Mouse (Mus musculus): ENCODE measurements around the gene Zc3hav1. TPM values are rescaled to one million over a fixed set of nuclear protein-coding genes. Genes with fewer than 3 reads are reported as not detected.

The Zc3hav1 gene
- total and polyA plus RNA-seq, 2 experiments from 2014 or later, result 2.1 to 3.5 TPM

GRCm38 (mm10) chr6:38347875-38348274 is 6.5 kb downstream of the Zc3hav1 start:
- no peak overlapping the region for H3K9ac ChIP-seq (replicated peaks; ENCODE audit: low read length, poor library complexity, severe bottlenecking)
- ATAC-seq (ENCODE audit: low FRiP score) (no peak), DNase-seq (ENCODE audit: low spot score) (no peak)
- H3K4me2 ChIP-seq (ENCODE audit: low read depth, low read length, poor library complexity, severe bottlenecking), result no peak overlapping the region
- no peak for TF ChIP-seq CTCF (IDR thresholded peaks at IDR 0.05)
- H3K4me1 ChIP-seq (ENCODE audit: insufficient read depth, low read length), result no peaks in the 10 kb centered on the region
- H3K27me3 ChIP-seq (ENCODE audit: insufficient read depth, low read length), result peaks cover 30% of the 10 kb centered on the region
- H3K27ac ChIP-seq (ENCODE audit: low read depth, low read length), result no peak overlapping the region
- H3K36me3 ChIP-seq (ENCODE audit: insufficient read depth, low read length), result no peaks in the 10 kb centered on the region
- H3K4me3 ChIP-seq (ENCODE audit: low read depth, low read length), result no peak overlapping the region
- no peaks in the 10 kb centered on the region for H3K9me3 ChIP-seq (ENCODE audit: low read length)
- 78% methylated on average over 5 of the region's 5 CpGs for WGBS

- ATAC-seq (ENCODE audit: low FRiP score), result no peak
- no peak overlapping the region for H3K27ac ChIP-seq (ENCODE audit: low read depth, low read length)
- no peak for DNase-seq (ENCODE audit: low spot score)
- no peak overlapping the region for H3K4me3 ChIP-seq (ENCODE audit: low read depth, low read length)
- 57% methylated on average over 7 of the region's 7 CpGs for WGBS
- peaks cover 12% of the 10 kb centered on the region; the same call in 1 of the 2 replicates for H3K27me3 ChIP-seq (ENCODE audit: insufficient read depth, low read length)
- H3K4me1 ChIP-seq (ENCODE audit: insufficient read depth, low read length), result no peaks in the 10 kb centered on the region
- TF ChIP-seq CTCF (IDR thresholded peaks at IDR 0.05), result no peak
- H3K36me3 ChIP-seq (ENCODE audit: insufficient read depth, low read length), result no peaks in the 10 kb centered on the region
- no peak overlapping the region for H3K9ac ChIP-seq (replicated peaks; ENCODE audit: low read length, poor library complexity, severe bottlenecking)
- H3K9me3 ChIP-seq (ENCODE audit: low read length), result no peaks in the 10 kb centered on the region
- H3K4me2 ChIP-seq (ENCODE audit: low read depth, low read length, poor library complexity, severe bottlenecking), result no peak overlapping the region
Observed at GRCm38 (mm10) chr6:38345796-38346195, 8.6 kb downstream of the Zc3hav1 start.

- DNase-seq (ENCODE audit: low spot score) (no peak), ATAC-seq (ENCODE audit: low FRiP score) (no peak)
- H3K27ac ChIP-seq (ENCODE audit: low read depth, low read length), result no peak overlapping the region
- no peak overlapping the region for H3K4me3 ChIP-seq (ENCODE audit: low read depth, low read length)
- H3K27me3 ChIP-seq (ENCODE audit: insufficient read depth, low read length), result no peaks in the 10 kb centered on the region
- no peak overlapping the region for H3K4me2 ChIP-seq (ENCODE audit: low read depth, low read length, poor library complexity, severe bottlenecking)
- H3K36me3 ChIP-seq (ENCODE audit: insufficient read depth, low read length), result no peaks in the 10 kb centered on the region
- H3K4me1 ChIP-seq (ENCODE audit: insufficient read depth, low read length), result no peaks in the 10 kb centered on the region
- WGBS, result 84% methylated on average over 7 of the region's 7 CpGs
- no peak for TF ChIP-seq CTCF (IDR thresholded peaks at IDR 0.05)
- no peak overlapping the region for H3K9ac ChIP-seq (replicated peaks; ENCODE audit: low read length, poor library complexity, severe bottlenecking)
- no peaks in the 10 kb centered on the region for H3K9me3 ChIP-seq (ENCODE audit: low read length)
Observed at GRCm38 (mm10) chr6:38344006-38344670, 10.3 kb downstream of the Zc3hav1 start.

GRCm38 (mm10) chr6:38343581-38343980 is 10.8 kb downstream of the Zc3hav1 start:
- Histone ChIP-seq H3K9me3 (ENCODE audit: low read length) (no peaks in the 10 kb centered on the region), H3K4me1 (ENCODE audit: insufficient read depth, low read length) (no peaks in the 10 kb centered on the region), H3K27ac (ENCODE audit: low read depth, low read length) (no peak overlapping the region), H3K4me3 (ENCODE audit: low read depth, low read length) (no peak overlapping the region), H3K9ac (replicated peaks; ENCODE audit: low read length, poor library complexity, severe bottlenecking) (no peak overlapping the region), H3K36me3 (ENCODE audit: insufficient read depth, low read length) (no peaks in the 10 kb centered on the region), H3K4me2 (ENCODE audit: low read depth, low read length, poor library complexity, severe bottlenecking) (no peak overlapping the region), H3K27me3 (ENCODE audit: insufficient read depth, low read length) (no peaks in the 10 kb centered on the region)
- ATAC-seq (ENCODE audit: low FRiP score) (no peak), DNase-seq (ENCODE audit: low spot score) (no peak)
- no peak for TF ChIP-seq CTCF (IDR thresholded peaks at IDR 0.05)
- 53% methylated on average over 3 of the region's 3 CpGs for WGBS

- ATAC-seq (ENCODE audit: low FRiP score), result no peak
- H3K36me3 ChIP-seq (ENCODE audit: insufficient read depth, low read length), result no peaks in the 10 kb centered on the region
Observed at GRCm38 (mm10) chr6:38342666-38342992, 11.8 kb downstream of the Zc3hav1 start.

GRCm38 (mm10) chr6:38341751-38342665 is 12.4 kb downstream of the Zc3hav1 start:
- TF ChIP-seq CTCF (IDR thresholded peaks at IDR 0.05), result no peak
- H3K27me3 ChIP-seq (ENCODE audit: insufficient read depth, low read length), result no peaks in the 10 kb centered on the region
- no peaks in the 10 kb centered on the region for H3K36me3 ChIP-seq (ENCODE audit: insufficient read depth, low read length)
- ATAC-seq (ENCODE audit: low FRiP score) (no peak), DNase-seq (ENCODE audit: low spot score) (no peak)
- 72% methylated on average over 11 of the region's 11 CpGs for WGBS
- no peak overlapping the region for H3K4me3 ChIP-seq (ENCODE audit: low read depth, low read length)
- H3K4me2 ChIP-seq (ENCODE audit: low read depth, low read length, poor library complexity, severe bottlenecking), result no peak overlapping the region
- no peak overlapping the region for H3K27ac ChIP-seq (ENCODE audit: low read depth, low read length)
- H3K9ac ChIP-seq (replicated peaks; ENCODE audit: low read length, poor library complexity, severe bottlenecking), result no peak overlapping the region
- no peaks in the 10 kb centered on the region for H3K9me3 ChIP-seq (ENCODE audit: low read length)
- H3K4me1 ChIP-seq (ENCODE audit: insufficient read depth, low read length), result no peaks in the 10 kb centered on the region

More at GRCm38 (mm10) chr6:38342666-38342992, 11.8 kb downstream of the Zc3hav1 start:
- Histone ChIP-seq H3K9me3 (ENCODE audit: low read length) (no peaks in the 10 kb centered on the region), H3K4me2 (ENCODE audit: low read depth, low read length, poor library complexity, severe bottlenecking) (no peak overlapping the region), H3K9ac (replicated peaks; ENCODE audit: low read length, poor library complexity, severe bottlenecking) (no peak overlapping the region), H3K27me3 (ENCODE audit: insufficient read depth, low read length) (no peaks in the 10 kb centered on the region), H3K4me3 (ENCODE audit: low read depth, low read length) (no peak overlapping the region), H3K4me1 (ENCODE audit: insufficient read depth, low read length) (no peaks in the 10 kb centered on the region), H3K27ac (ENCODE audit: low read depth, low read length) (no peak overlapping the region)
- TF ChIP-seq CTCF (IDR thresholded peaks at IDR 0.05), result no peak
- no peak for DNase-seq (ENCODE audit: low spot score)
- WGBS, result 80% methylated on average over 8 of the region's 8 CpGs
